Mouse (Mus musculus): ENCODE data around the gene Klhl29.

GRCm38 (mm10) chr12:5410391-5411115 lies 35.1 kb upstream of the Klhl29 start:
- TF ChIP-seq CTCF (conservative IDR thresholded peaks at IDR 0.05; ENCODE audit: low read length) (peak; percentile 89), POU5F1 (IDR thresholded peaks at IDR 0.05; ENCODE audit: borderline replicate concordance, low read length) (no peak), NANOG (IDR thresholded peaks at IDR 0.05; ENCODE audit: borderline replicate concordance, low read length) (no peak)

Measured in E14TG2a.4 (cell line).